Mouse (Mus musculus) stomach, postnatal 0 days (tissue): ENCODE results near the gene Ivns1abp. TPM values are rescaled to one million over a fixed set of nuclear protein-coding genes. Genes with fewer than 3 reads are reported as not detected.
A peak's percentile ranks its signal among the peaks of the same experiment; 100 is the strongest.
"Not testable (repeated sequence)": the region's sequence is repeated elsewhere in the genome, so short reads cannot be mapped to it uniquely, and the experiment has no call there.

ENCODE experiments used
- ATAC-seq: fragments of 200-750 bp; cut with Nextera tagmentation; 2 replicates; pipeline ENCODE4 v1.8.0; 2017; ENCODE audit not compliant: low FRiP score, low TSS enrichment
- DNase-seq: peaks from one replicate; pipeline ENCODE4 v3.0.0-alpha.2; 2016; ENCODE audit warnings: low spot score
- H3K27ac ChIP-seq: fragments of 300-500 bp; sonication (generic); replicated peaks from 2 replicates; pipeline ENCODE4 v1.5.1; 2014; ENCODE audit warnings: mild to moderate bottlenecking, control low read depth
- H3K27me3 ChIP-seq: fragments of 300-500 bp; sonication (generic); 2 replicates; pipeline ENCODE4 v1.6.1; 2014; ENCODE audit warnings: low read length; ENCODE audit not compliant: control insufficient read depth, insufficient read depth
- H3K36me3 ChIP-seq: fragments of 300-500 bp; sonication (generic); 2 replicates; pipeline ENCODE4 v1.6.1; 2014; ENCODE audit warnings: low read length, mixed read lengths; ENCODE audit not compliant: control insufficient read depth, insufficient read depth
- H3K4me1 ChIP-seq: fragments of 300-500 bp; sonication (generic); replicated peaks from 2 replicates; pipeline ENCODE4 v1.6.1; 2014; ENCODE audit warnings: antibody characterized with exemption; ENCODE audit not compliant: control insufficient read depth, insufficient read depth
- H3K4me2 ChIP-seq: fragments of 300-500 bp; sonication (generic); replicated peaks from 2 replicates; pipeline ENCODE4 v1.6.1; 2014; ENCODE audit warnings: low read depth, mild to moderate bottlenecking, control low read depth, moderate library complexity
- H3K4me3 ChIP-seq: fragments of 300-500 bp; sonication (generic); 2 replicates; pipeline ENCODE4 v1.5.1; 2014; ENCODE audit warnings: low read depth, low read length, control low read depth
- H3K9ac ChIP-seq: fragments of 300-500 bp; sonication (generic); 2 replicates; pipeline ENCODE4 v1.6.1; 2014; ENCODE audit warnings: mild to moderate bottlenecking, low read length, control low read depth, mixed read lengths
- H3K9me3 ChIP-seq: fragments of 300-500 bp; sonication (generic); 2 replicates; pipeline ENCODE4 v1.6.1; 2016; ENCODE audit warnings: low read length; ENCODE audit not compliant: control insufficient read depth
- CTCF ChIP-seq: IDR thresholded peaks from 2 replicates; pipeline ENCODE4 v1.5.1; 2016; ENCODE audit warnings: antibody characterized with exemption, low read depth, mild to moderate bottlenecking, moderate library complexity
- EP300 ChIP-seq: optimal IDR thresholded peaks from 2 replicates; pipeline ENCODE3; 2016; ENCODE audit warnings: antibody characterized with exemption
- WGBS: fragments of 180-500 bp; shearing (Covaris S2); extraction: QIAGEN DNeasy Blood & Tissue Kit; methylation state at CpG from one replicate; pipeline ENCODE4 v1.1.7; 2014; 5-methylcytosine and 5-hydroxymethylcytosine counted together
- polyA plus RNA-seq: library from polyadenylated mRNA; unstranded; fragments of >200 nt; fragmentation: Nextera tagmentation; extraction: Ambion mirVana; gene quantifications from 2 replicates; pipeline ENCODE4 v1.2.1, GENCODE M21; 2015

Gene Ivns1abp
- polyA plus RNA-seq, 1 experiment from 2014 or later: 92.8 TPM

GRCm38 (mm10) chr1:151348293-151348692 is 4.0 kb downstream of the Ivns1abp start:
- WGBS: 69% methylated on average over 4 of the region's 4 CpGs
- not testable (repeated sequence) for H3K9me3 ChIP-seq
- peak; percentile 56 for TF ChIP-seq CTCF

GRCm38 (mm10) chr1:151352911-151353310 is 8.6 kb downstream of the Ivns1abp start:
- peak; percentile 46 for DNase-seq
- WGBS: 84% methylated on average over 2 of the region's 2 CpGs
- Histone ChIP-seq H3K4me1 (no peaks in the 10 kb centered on the region), H3K4me3 (no peak overlapping the region), H3K9ac (no peak overlapping the region), H3K4me2 (no peak overlapping the region), H3K9me3 (no peaks in the 10 kb centered on the region), H3K36me3 (peaks cover 9% of the 10 kb centered on the region), H3K27ac (no peak overlapping the region), H3K27me3 (no peaks in the 10 kb centered on the region)
- TF ChIP-seq EP300 (no peak), CTCF (peak; percentile 75)
- ATAC-seq: peak; percentile 65; the same call in 1 of the 2 replicates

More at GRCm38 (mm10) chr1:151348293-151348692, 4.0 kb downstream of the Ivns1abp start:
- not testable (repeated sequence) for H3K27ac ChIP-seq, H3K36me3 ChIP-seq, H3K4me2 ChIP-seq, H3K9ac ChIP-seq, H3K4me1 ChIP-seq, ATAC-seq, H3K4me3 ChIP-seq, DNase-seq, H3K27me3 ChIP-seq

GRCm38 (mm10) chr1:151355994-151356393 is 11.7 kb downstream of the Ivns1abp start:
- H3K9me3 ChIP-seq: no peaks in the 10 kb centered on the region
- DNase-seq: no peak
- TF ChIP-seq EP300 (no peak), CTCF (no peak)
- 89% methylated on average over 5 of the region's 5 CpGs for WGBS
- H3K4me2 ChIP-seq: no peak overlapping the region
- H3K27me3 ChIP-seq: no peaks in the 10 kb centered on the region
- no peak for ATAC-seq
- H3K9ac ChIP-seq: no peak overlapping the region
- peaks cover 16% of the 10 kb centered on the region for H3K36me3 ChIP-seq
- H3K4me3 ChIP-seq: no peak overlapping the region
- H3K4me1 ChIP-seq: no peaks in the 10 kb centered on the region
- no peak overlapping the region for H3K27ac ChIP-seq

- Histone ChIP-seq H3K9ac (no peak overlapping the region), H3K4me3 (no peak overlapping the region), H3K27ac (no peak overlapping the region), H3K27me3 (no peaks in the 10 kb centered on the region), H3K9me3 (no peaks in the 10 kb centered on the region), H3K36me3 (peaks cover 14% of the 10 kb centered on the region), H3K4me1 (no peaks in the 10 kb centered on the region), H3K4me2 (no peak overlapping the region)
- no peak for DNase-seq
- WGBS: 83% methylated on average over 3 of the region's 3 CpGs
- ATAC-seq: no peak
- TF ChIP-seq CTCF: no peak
- no peak for TF ChIP-seq EP300
Measured at GRCm38 (mm10) chr1:151359374-151359773, 15.1 kb downstream of the Ivns1abp start.

GRCm38 (mm10) chr1:151366944-151367605 is 22.8 kb downstream of the Ivns1abp start:
- Histone ChIP-seq H3K27me3 (no peaks in the 10 kb centered on the region), H3K4me1 (no peaks in the 10 kb centered on the region), H3K4me3 (no peak overlapping the region), H3K4me2 (no peak overlapping the region), H3K9ac (no peak overlapping the region), H3K36me3 (peaks cover 10% of the 10 kb centered on the region), H3K9me3 (no peaks in the 10 kb centered on the region), H3K27ac (no peak overlapping the region)
- 84% methylated on average over 8 of the region's 8 CpGs for WGBS
- DNase-seq (no peak), ATAC-seq (no peak)
- TF ChIP-seq CTCF: no peak
- TF ChIP-seq EP300: no peak

GRCm38 (mm10) chr1:151367721-151368324 is 23.5 kb downstream of the Ivns1abp start:
- no peak overlapping the region for H3K4me2 ChIP-seq
- ATAC-seq: no peak
- no peak overlapping the region for H3K9ac ChIP-seq
- no peaks in the 10 kb centered on the region for H3K4me1 ChIP-seq
- H3K27ac ChIP-seq: no peak overlapping the region
- no peak for DNase-seq
- no peaks in the 10 kb centered on the region for H3K9me3 ChIP-seq
- peaks cover 9% of the 10 kb centered on the region for H3K36me3 ChIP-seq
- no peak for TF ChIP-seq EP300
- no peak for TF ChIP-seq CTCF
- H3K4me3 ChIP-seq: no peak overlapping the region
- 87% methylated on average over 5 of the region's 5 CpGs for WGBS
- H3K27me3 ChIP-seq: no peaks in the 10 kb centered on the region
